Mouse (Mus musculus) hindbrain, embryonic 15.5 days (tissue): ENCODE results near the gene Kcnq5. TPM values are rescaled to one million over a fixed set of nuclear protein-coding genes. Genes with fewer than 3 reads are reported as not detected.

ENCODE experiments used
- ATAC-seq: fragments of 200-750 bp; cut with Nextera tagmentation; 2 replicates; pipeline ENCODE4 v1.8.0; 2017; ENCODE audit warnings: low read depth, moderate number of reproducible peaks, moderate TSS enrichment; ENCODE audit not compliant: low FRiP score
- H3K27ac ChIP-seq: fragments of 300-500 bp; sonication (generic); replicated peaks from 2 replicates; pipeline ENCODE4 v1.5.1; 2015; ENCODE audit warnings: mild to moderate bottlenecking, inconsistent platforms
- H3K27me3 ChIP-seq: fragments of 300-500 bp; sonication (generic); 2 replicates; pipeline ENCODE4 v1.6.1; 2015; ENCODE audit warnings: control low read depth, inconsistent platforms
- H3K36me3 ChIP-seq: fragments of 300-500 bp; sonication (generic); 2 replicates; pipeline ENCODE4 v1.6.1; 2015; ENCODE audit warnings: control low read depth, inconsistent platforms
- H3K4me1 ChIP-seq: fragments of 300-500 bp; sonication (generic); replicated peaks from 2 replicates; pipeline ENCODE4 v1.6.1; 2015; ENCODE audit warnings: control low read depth, inconsistent platforms
- H3K4me2 ChIP-seq: fragments of 300-500 bp; sonication (generic); 2 replicates; pipeline ENCODE4 v1.6.1; 2015; ENCODE audit warnings: moderate library complexity, mild to moderate bottlenecking, inconsistent platforms
- H3K4me3 ChIP-seq: fragments of 300-500 bp; sonication (generic); 2 replicates; pipeline ENCODE4 v1.5.1; 2015; ENCODE audit warnings: mild to moderate bottlenecking, inconsistent platforms
- H3K9ac ChIP-seq: fragments of 300-500 bp; sonication (generic); 2 replicates; pipeline ENCODE4 v1.6.1; 2015; ENCODE audit warnings: inconsistent platforms
- H3K9me3 ChIP-seq: fragments of 300-500 bp; sonication (generic); 2 replicates; pipeline ENCODE4 v1.6.1; 2016; ENCODE audit warnings: control low read depth, inconsistent platforms
- whole genome bisulfite sequencing: fragments of 180-500 bp; shearing (Covaris S2); methylation state at CpG from one replicate; pipeline ENCODE4 v1.1.7; 2015; 5-methylcytosine and 5-hydroxymethylcytosine counted together
- polyA plus RNA-seq: library from polyadenylated mRNA; unstranded; fragments of >200 nt; fragmentation: Nextera tagmentation; extraction: Ambion mirVana; gene quantifications from 2 replicates; pipeline ENCODE4 v1.2.1, GENCODE M21; 2015

Gene Kcnq5
- polyA plus RNA-seq, 1 experiment from 2014 or later = 1.8 TPM

GRCm38 (mm10) chr1:21721246-21721645 lies 240.5 kb downstream of the Kcnq5 start:
- H3K36me3 ChIP-seq = no peaks in the 10 kb centered on the region
- H3K9ac ChIP-seq = no peak overlapping the region
- no peaks in the 10 kb centered on the region for H3K27me3 ChIP-seq
- no peak overlapping the region for H3K27ac ChIP-seq
- no peaks in the 10 kb centered on the region for H3K9me3 ChIP-seq
- no peak for ATAC-seq
- H3K4me3 ChIP-seq = no peak overlapping the region
- no peak overlapping the region for H3K4me2 ChIP-seq
- H3K4me1 ChIP-seq = no peaks in the 10 kb centered on the region

- no peaks in the 10 kb centered on the region for H3K36me3 ChIP-seq
- 90% methylated on average over 3 of the region's 3 CpGs for WGBS
- no peak overlapping the region for H3K4me2 ChIP-seq
- no peak for ATAC-seq
- no peaks in the 10 kb centered on the region for H3K27me3 ChIP-seq
- H3K27ac ChIP-seq = no peak overlapping the region
- no peaks in the 10 kb centered on the region for H3K9me3 ChIP-seq
- no peak overlapping the region for H3K4me3 ChIP-seq
- no peak overlapping the region for H3K9ac ChIP-seq
- H3K4me1 ChIP-seq = no peaks in the 10 kb centered on the region
These were observed 246.9 kb downstream of the Kcnq5 start for GRCm38 (mm10) chr1:21714816-21715215.

- ATAC-seq = no peak
- Histone ChIP-seq H3K4me1 (no peaks in the 10 kb centered on the region), H3K27ac (no peak overlapping the region), H3K27me3 (no peaks in the 10 kb centered on the region), H3K9ac (no peak overlapping the region), H3K4me2 (no peak overlapping the region), H3K9me3 (no peaks in the 10 kb centered on the region), H3K4me3 (no peak overlapping the region), H3K36me3 (no peaks in the 10 kb centered on the region)
- 86% methylated on average over 2 of the region's 2 CpGs for WGBS
These were observed 249.0 kb downstream of the Kcnq5 start for GRCm38 (mm10) chr1:21712711-21713110.

- Histone ChIP-seq H3K4me3 (no peak overlapping the region), H3K4me2 (no peak overlapping the region), H3K4me1 (no peaks in the 10 kb centered on the region), H3K9ac (no peak overlapping the region), H3K9me3 (no peaks in the 10 kb centered on the region), H3K36me3 (no peaks in the 10 kb centered on the region), H3K27me3 (no peaks in the 10 kb centered on the region), H3K27ac (no peak overlapping the region)
- ATAC-seq = no peak
- 73% methylated on average over 2 of the region's 2 CpGs for WGBS
These were observed 271.3 kb downstream of the Kcnq5 start for GRCm38 (mm10) chr1:21690458-21690857.

GRCm38 (mm10) chr1:21688918-21689317 lies 272.8 kb downstream of the Kcnq5 start:
- 79% methylated on average over 1 of the region's 1 CpGs for WGBS
- no peak for ATAC-seq
- H3K9me3 ChIP-seq = no peaks in the 10 kb centered on the region
- H3K27me3 ChIP-seq = no peaks in the 10 kb centered on the region
- H3K4me3 ChIP-seq = no peak overlapping the region
- no peak overlapping the region for H3K9ac ChIP-seq
- no peak overlapping the region for H3K27ac ChIP-seq
- no peak overlapping the region for H3K4me2 ChIP-seq
- H3K4me1 ChIP-seq = no peaks in the 10 kb centered on the region
- no peaks in the 10 kb centered on the region for H3K36me3 ChIP-seq

GRCm38 (mm10) chr1:21684444-21684843 lies 277.3 kb downstream of the Kcnq5 start:
- no peak overlapping the region for H3K4me2 ChIP-seq
- no peak for ATAC-seq
- H3K4me3 ChIP-seq = no peak overlapping the region
- no peak overlapping the region for H3K27ac ChIP-seq
- H3K27me3 ChIP-seq = no peaks in the 10 kb centered on the region
- H3K4me1 ChIP-seq = no peaks in the 10 kb centered on the region
- no peak overlapping the region for H3K9ac ChIP-seq
- 92% methylated on average over 3 of the region's 3 CpGs for WGBS
- no peaks in the 10 kb centered on the region for H3K36me3 ChIP-seq
- no peaks in the 10 kb centered on the region for H3K9me3 ChIP-seq

- H3K4me3 ChIP-seq = no peak overlapping the region
- H3K4me2 ChIP-seq = no peak overlapping the region
- H3K36me3 ChIP-seq = no peaks in the 10 kb centered on the region
- H3K9me3 ChIP-seq = no peaks in the 10 kb centered on the region
- no peak overlapping the region for H3K9ac ChIP-seq
- H3K27me3 ChIP-seq = no peaks in the 10 kb centered on the region
- no peak overlapping the region for H3K27ac ChIP-seq
- H3K4me1 ChIP-seq = no peaks in the 10 kb centered on the region
- no peak for ATAC-seq
- 76% methylated on average over 3 of the region's 3 CpGs for WGBS
These were observed 284.9 kb downstream of the Kcnq5 start for GRCm38 (mm10) chr1:21676805-21677204.

- Histone ChIP-seq H3K36me3 (no peaks in the 10 kb centered on the region), H3K27me3 (no peaks in the 10 kb centered on the region), H3K4me2 (no peak overlapping the region), H3K27ac (no peak overlapping the region), H3K9ac (no peak overlapping the region), H3K9me3 (no peaks in the 10 kb centered on the region), H3K4me3 (no peak overlapping the region), H3K4me1 (no peaks in the 10 kb centered on the region)
- ATAC-seq = no peak
- WGBS = 64% methylated on average over 3 of the region's 3 CpGs
These were observed 300.9 kb downstream of the Kcnq5 start for GRCm38 (mm10) chr1:21660840-21661239.

- ATAC-seq = no peak
- Histone ChIP-seq H3K4me3 (no peak overlapping the region), H3K4me2 (no peak overlapping the region), H3K9me3 (no peaks in the 10 kb centered on the region), H3K36me3 (no peaks in the 10 kb centered on the region), H3K27me3 (no peaks in the 10 kb centered on the region), H3K27ac (no peak overlapping the region), H3K4me1 (no peaks in the 10 kb centered on the region), H3K9ac (no peak overlapping the region)
- WGBS = 34% methylated on average over 4 of the region's 4 CpGs
These were observed 310.9 kb downstream of the Kcnq5 start for GRCm38 (mm10) chr1:21650820-21651219.

- no peak for ATAC-seq
- H3K9me3 ChIP-seq = no peaks in the 10 kb centered on the region
- H3K4me3 ChIP-seq = no peak overlapping the region
- no peaks in the 10 kb centered on the region for H3K36me3 ChIP-seq
- no peak overlapping the region for H3K27ac ChIP-seq
- no peak overlapping the region for H3K4me2 ChIP-seq
- 63% methylated on average over 2 of the region's 2 CpGs for WGBS
- H3K9ac ChIP-seq = no peak overlapping the region
- no peaks in the 10 kb centered on the region for H3K27me3 ChIP-seq
- no peaks in the 10 kb centered on the region for H3K4me1 ChIP-seq
These were observed 326.3 kb downstream of the Kcnq5 start for GRCm38 (mm10) chr1:21635406-21635805.

- 74% methylated on average over 1 of the region's 1 CpGs for WGBS
- ATAC-seq = no peak
- H3K9me3 ChIP-seq = no peaks in the 10 kb centered on the region
These were observed 327.7 kb downstream of the Kcnq5 start for GRCm38 (mm10) chr1:21634013-21634412.

GRCm38 (mm10) chr1:21622455-21622854 lies 339.3 kb downstream of the Kcnq5 start:
- Histone ChIP-seq H3K9me3 (no peaks in the 10 kb centered on the region), H3K27me3 (no peaks in the 10 kb centered on the region), H3K4me1 (no peaks in the 10 kb centered on the region), H3K4me3 (no peak overlapping the region), H3K9ac (no peak overlapping the region), H3K36me3 (no peaks in the 10 kb centered on the region), H3K4me2 (no peak overlapping the region), H3K27ac (no peak overlapping the region)
- 95% methylated on average over 2 of the region's 2 CpGs for WGBS
- ATAC-seq = no peak

More at GRCm38 (mm10) chr1:21634013-21634412, 327.7 kb downstream of the Kcnq5 start:
- Histone ChIP-seq H3K4me3 (no peak overlapping the region), H3K4me1 (no peaks in the 10 kb centered on the region), H3K9ac (no peak overlapping the region), H3K27ac (no peak overlapping the region), H3K27me3 (no peaks in the 10 kb centered on the region), H3K4me2 (no peak overlapping the region), H3K36me3 (no peaks in the 10 kb centered on the region)

- H3K4me1 ChIP-seq = no peaks in the 10 kb centered on the region
- H3K4me3 ChIP-seq = no peak overlapping the region
- H3K36me3 ChIP-seq = no peaks in the 10 kb centered on the region
- no peak for ATAC-seq
- H3K27ac ChIP-seq = no peak overlapping the region
- no peak overlapping the region for H3K4me2 ChIP-seq
- 83% methylated on average over 1 of the region's 1 CpGs for WGBS
- no peaks in the 10 kb centered on the region for H3K9me3 ChIP-seq
- no peak overlapping the region for H3K9ac ChIP-seq
- H3K27me3 ChIP-seq = no peaks in the 10 kb centered on the region
These were observed 339.7 kb downstream of the Kcnq5 start for GRCm38 (mm10) chr1:21622039-21622438.
